In genomic region chr4:136981347-136981746, GRCm38 (mm10) we compare ENCODE assay signal across 9 mouse cellular contexts. TPM values are rescaled to one million over a fixed set of nuclear protein-coding genes. Genes with fewer than 3 reads are reported as not detected.
DNase-seq lines count a peak whose midpoint lies in the region.
"Had no signal": no experiment of that assay in that cellular context is flagged by ENCODE, and none has a peak within 500 bp of the region (broad histone marks: within the 10 kb centered on the region; RNA-seq: fewer than 3 reads in every experiment).

No protein-coding gene starts in this region.

- peak; percentile 48 to 53 for DNase-seq in left cerebral cortex, adult 18-20 months (ENCODE audit: low spot score in 2 of 2)
- no peak for DNase-seq in left cerebral cortex, adult 8-10 months (ENCODE audit: low spot score in 2 of 2)
- peak; percentile 82 to 88 for DNase-seq in cerebellum, postnatal 25 days
- peak; percentile 58 for DNase-seq in heart, postnatal 4 days
- peak; percentile 29 to 63 for DNase-seq in layer of hippocampus, adult 18-20 months (ENCODE audit: low spot score in 2 of 2)
- DNase-seq in lung, postnatal 14 days = peak; percentile 33
- peak; percentile 61 for DNase-seq in retina, postnatal 7 days (ENCODE audit: low read depth, low spot score)
- DNase-seq in thymus, postnatal 25 days = no peak

RNA-seq across cellular contexts. Expression of gene Epha8, which starts 24.7 kb away (rescaled TPM):
- 1 to 10 TPM; 3.1 to 4.2 TPM for total RNA-seq in left cerebral cortex, adult 18-20 months (2021)
- 10 to 100 TPM in 1 of 4 experiments, 1 to 10 TPM in 3; 5.9 to 10.5 (median 7.6) TPM for total RNA-seq in left cerebral cortex, adult 8-10 months (2022)
- not detected for total RNA-seq in heart, postnatal 4 days (2021)
- total RNA-seq in layer of hippocampus, adult 18-20 months (2021) = 1 to 10 TPM; 1.2 to 1.9 TPM
- total RNA-seq: hematopoietic stem cell, adult 5-6 weeks had no signal

Comparison
In these comparisons a context has a peak if more than half of its experiments do, and no peak if none do; other contexts are left out.
1. DNase-seq: peak in left cerebral cortex, adult 18-20 months (2 of 2), cerebellum, postnatal 25 days (2 of 2), heart, postnatal 4 days (single experiment), layer of hippocampus, adult 18-20 months (2 of 2), lung, postnatal 14 days (single experiment) and retina, postnatal 7 days (single experiment); none in left cerebral cortex, adult 8-10 months (0 of 2) and thymus, postnatal 25 days (single experiment).